Mouse (Mus musculus): ENCODE measurements around the gene D930020B18Rik.

D930020B18Rik gene

GRCm38 (mm10) chr10:121641272-121642053, at the start of gene D930020B18Rik:
Gene D930020B18Rik, plus strand, starts transcription at chr10:121641588.
- DNase-seq (ENCODE audit: extremely low spot score, low read depth, low spot score) = no peak

GRCm38 (mm10) chr10:121596580-121596979, 44.8 kb upstream of the D930020B18Rik start:
- DNase-seq (ENCODE audit: extremely low spot score, low read depth, low spot score) = no peak

GRCm38 (mm10) chr10:121601272-121601671, 40.1 kb upstream of the D930020B18Rik start:
- DNase-seq (ENCODE audit: extremely low spot score, low read depth, low spot score) = no peak

- no peak for DNase-seq (ENCODE audit: extremely low spot score, low read depth, low spot score)
Observed at GRCm38 (mm10) chr10:121603556-121603955, 37.8 kb upstream of the D930020B18Rik start.

GRCm38 (mm10) chr10:121604632-121605344, 36.6 kb upstream of the D930020B18Rik start:
- no peak for DNase-seq (ENCODE audit: extremely low spot score, low read depth, low spot score)

- DNase-seq (ENCODE audit: extremely low spot score, low read depth, low spot score) = no peak
Observed at GRCm38 (mm10) chr10:121608177-121608576, 33.2 kb upstream of the D930020B18Rik start.

GRCm38 (mm10) chr10:121611587-121611986, 29.8 kb upstream of the D930020B18Rik start:
- no peak for DNase-seq (ENCODE audit: extremely low spot score, low read depth, low spot score)

GRCm38 (mm10) chr10:121612448-121612847, 28.9 kb upstream of the D930020B18Rik start:
- no peak for DNase-seq (ENCODE audit: extremely low spot score, low read depth, low spot score)

GRCm38 (mm10) chr10:121613570-121613969, 27.8 kb upstream of the D930020B18Rik start:
- DNase-seq (ENCODE audit: extremely low spot score, low read depth, low spot score) = no peak

- DNase-seq (ENCODE audit: extremely low spot score, low read depth, low spot score) = no peak
Observed at GRCm38 (mm10) chr10:121615146-121615870, 26.1 kb upstream of the D930020B18Rik start.

- DNase-seq (ENCODE audit: extremely low spot score, low read depth, low spot score) = no peak
Observed at GRCm38 (mm10) chr10:121615935-121616334, 25.5 kb upstream of the D930020B18Rik start.

- DNase-seq (ENCODE audit: extremely low spot score, low read depth, low spot score) = no peak
Observed at GRCm38 (mm10) chr10:121622431-121622830, 19.0 kb upstream of the D930020B18Rik start.

GRCm38 (mm10) chr10:121623670-121624069, 17.7 kb upstream of the D930020B18Rik start:
- no peak for DNase-seq (ENCODE audit: extremely low spot score, low read depth, low spot score)

- DNase-seq (ENCODE audit: extremely low spot score, low read depth, low spot score) = no peak
Observed at GRCm38 (mm10) chr10:121625006-121625405, 16.4 kb upstream of the D930020B18Rik start.

- DNase-seq (ENCODE audit: extremely low spot score, low read depth, low spot score) = no peak
Observed at GRCm38 (mm10) chr10:121625407-121626185, 15.8 kb upstream of the D930020B18Rik start.

GRCm38 (mm10) chr10:121626186-121626882, 15.1 kb upstream of the D930020B18Rik start, which contains the start of gene Xpot:
Gene Xpot, minus strand, starts transcription at chr10:121626332.
- DNase-seq (ENCODE audit: extremely low spot score, low read depth, low spot score) = peak; percentile 82

- DNase-seq (ENCODE audit: extremely low spot score, low read depth, low spot score) = no peak
Observed at GRCm38 (mm10) chr10:121627216-121627852, 14.1 kb upstream of the D930020B18Rik start.

GRCm38 (mm10) chr10:121628561-121629040, 12.8 kb upstream of the D930020B18Rik start:
- DNase-seq (ENCODE audit: extremely low spot score, low read depth, low spot score) = no peak

- no peak for DNase-seq (ENCODE audit: extremely low spot score, low read depth, low spot score)
Observed at GRCm38 (mm10) chr10:121634159-121634558, 7.2 kb upstream of the D930020B18Rik start.
